Mouse (Mus musculus): ENCODE results near the gene Pam. TPM values are rescaled to one million over a fixed set of nuclear protein-coding genes. Genes with fewer than 3 reads are reported as not detected.

Gene Pam
- polyA plus RNA-seq, 1 experiment from 2014 or later: 76.4 TPM

GRCm38 (mm10) chr1:97909561-97909960 lies 185.9 kb downstream of the Pam start:
- ATAC-seq (ENCODE audit: low FRiP score, low TSS enrichment): no peak
- TF ChIP-seq EP300 (optimal IDR thresholded peaks at IDR 0.05): no peak
- no peak for TF ChIP-seq CTCF (IDR thresholded peaks at IDR 0.05; ENCODE audit: low read depth)
- H3K9ac ChIP-seq (ENCODE audit: low read length): no peak overlapping the region
- H3K27me3 ChIP-seq (ENCODE audit: control insufficient read depth, insufficient read depth, low read length): no peaks in the 10 kb centered on the region
- WGBS: 45% methylated on average over 5 of the region's 5 CpGs
- no peak overlapping the region for H3K4me3 ChIP-seq (ENCODE audit: low read depth, low read length)
- no peak overlapping the region for H3K27ac ChIP-seq (replicated peaks)
- no peaks in the 10 kb centered on the region; the same call in 1 of the 2 replicates for H3K36me3 ChIP-seq (ENCODE audit: control insufficient read depth, insufficient read depth, low read length)
- H3K4me1 ChIP-seq (replicated peaks; ENCODE audit: control insufficient read depth, insufficient read depth): no peaks in the 10 kb centered on the region
- no peak overlapping the region for H3K4me2 ChIP-seq (replicated peaks; ENCODE audit: low read depth)
- DNase-seq (ENCODE audit: low spot score): no peak
- H3K9me3 ChIP-seq (ENCODE audit: control insufficient read depth, low read length): no peaks in the 10 kb centered on the region

- H3K4me2 ChIP-seq (replicated peaks; ENCODE audit: low read depth): no peak overlapping the region
- H3K27me3 ChIP-seq (ENCODE audit: control insufficient read depth, insufficient read depth, low read length): no peaks in the 10 kb centered on the region
- H3K9ac ChIP-seq (ENCODE audit: low read length): no peak overlapping the region
- 89% methylated on average over 4 of the region's 4 CpGs for WGBS
- no peak for ATAC-seq (ENCODE audit: low FRiP score, low TSS enrichment)
- no peak overlapping the region for H3K27ac ChIP-seq (replicated peaks)
- H3K4me3 ChIP-seq (ENCODE audit: low read depth, low read length): no peak overlapping the region
- no peak for DNase-seq (ENCODE audit: low spot score)
- no peaks in the 10 kb centered on the region for H3K9me3 ChIP-seq (ENCODE audit: control insufficient read depth, low read length)
- no peak for TF ChIP-seq CTCF (IDR thresholded peaks at IDR 0.05; ENCODE audit: low read depth)
- TF ChIP-seq EP300 (optimal IDR thresholded peaks at IDR 0.05): no peak
- no peaks in the 10 kb centered on the region; the same call in 1 of the 2 replicates for H3K36me3 ChIP-seq (ENCODE audit: control insufficient read depth, insufficient read depth, low read length)
- no peaks in the 10 kb centered on the region for H3K4me1 ChIP-seq (replicated peaks; ENCODE audit: control insufficient read depth, insufficient read depth)
Measured at GRCm38 (mm10) chr1:97908736-97909135, 186.7 kb downstream of the Pam start.

GRCm38 (mm10) chr1:97903912-97904460 lies 191.5 kb downstream of the Pam start:
- Histone ChIP-seq H3K36me3 (ENCODE audit: control insufficient read depth, insufficient read depth, low read length) (no peaks in the 10 kb centered on the region), H3K4me1 (replicated peaks; ENCODE audit: control insufficient read depth, insufficient read depth) (no peaks in the 10 kb centered on the region), H3K27ac (replicated peaks) (no peak overlapping the region), H3K4me2 (replicated peaks; ENCODE audit: low read depth) (no peak overlapping the region), H3K4me3 (ENCODE audit: low read depth, low read length) (no peak overlapping the region), H3K27me3 (ENCODE audit: control insufficient read depth, insufficient read depth, low read length) (no peaks in the 10 kb centered on the region), H3K9me3 (ENCODE audit: control insufficient read depth, low read length) (no peaks in the 10 kb centered on the region), H3K9ac (ENCODE audit: low read length) (no peak overlapping the region)
- TF ChIP-seq CTCF (IDR thresholded peaks at IDR 0.05; ENCODE audit: low read depth): no peak
- no peak for TF ChIP-seq EP300 (optimal IDR thresholded peaks at IDR 0.05)
- ATAC-seq (ENCODE audit: low FRiP score, low TSS enrichment): no peak
- no peak for DNase-seq (ENCODE audit: low spot score)
- 51% methylated on average over 7 of the region's 7 CpGs for WGBS

DNA sequence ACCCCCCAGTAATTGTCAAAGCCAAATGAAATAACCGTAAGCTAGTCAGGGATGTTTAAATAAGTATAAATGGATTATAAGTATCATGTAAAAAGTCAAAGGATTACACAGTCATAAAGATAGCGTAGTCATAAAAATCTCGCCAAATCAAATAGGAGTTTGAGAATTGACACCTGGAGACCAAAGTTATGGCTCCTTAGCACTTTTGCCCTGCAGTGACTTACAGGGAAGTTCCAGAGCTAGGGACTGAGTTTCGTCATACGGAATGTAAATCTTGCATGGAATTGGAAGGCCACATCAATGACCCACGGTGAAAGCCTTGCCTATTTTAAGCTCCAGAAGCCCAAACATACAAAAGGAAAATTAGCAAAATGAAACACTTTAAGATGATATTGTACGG lies 192.6 kb downstream of the Pam start:
- TF ChIP-seq EP300 (optimal IDR thresholded peaks at IDR 0.05): no peak
- no peak for TF ChIP-seq CTCF (IDR thresholded peaks at IDR 0.05; ENCODE audit: low read depth)

DNA sequence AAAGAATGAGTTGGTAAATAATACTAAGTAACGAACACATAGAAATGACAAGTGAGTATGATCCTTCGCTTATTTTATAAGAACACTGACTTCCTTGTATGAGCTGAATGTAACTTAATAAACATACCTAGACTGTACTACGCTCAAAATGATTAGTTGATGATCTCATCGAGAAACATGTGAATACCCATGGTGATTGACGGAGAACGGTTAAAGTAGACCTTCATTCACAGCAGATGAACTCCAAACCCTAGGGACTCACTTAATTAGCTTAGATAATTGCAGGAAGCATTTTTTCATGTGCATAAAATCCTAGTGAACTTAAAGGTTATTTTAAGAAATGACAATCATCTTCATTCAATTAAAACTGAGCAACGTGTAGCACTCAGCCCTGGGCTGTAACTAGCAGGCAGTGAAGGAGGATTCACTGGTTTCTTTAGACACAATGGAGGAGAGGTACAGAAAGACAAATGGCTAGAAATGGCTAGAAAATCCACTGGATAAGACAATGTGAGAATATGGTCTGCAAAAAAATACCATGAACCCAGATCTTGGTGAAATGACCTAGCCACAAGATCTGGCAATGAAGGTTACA lies 194.8 kb downstream of the Pam start:
- Histone ChIP-seq H3K27ac (replicated peaks) (no peak overlapping the region), H3K4me3 (ENCODE audit: low read depth, low read length) (no peak overlapping the region), H3K36me3 (ENCODE audit: control insufficient read depth, insufficient read depth, low read length) (no peaks in the 10 kb centered on the region), H3K4me2 (replicated peaks; ENCODE audit: low read depth) (no peak overlapping the region), H3K9me3 (ENCODE audit: control insufficient read depth, low read length) (no peaks in the 10 kb centered on the region), H3K27me3 (ENCODE audit: control insufficient read depth, insufficient read depth, low read length) (no peaks in the 10 kb centered on the region), H3K4me1 (replicated peaks; ENCODE audit: control insufficient read depth, insufficient read depth) (no peaks in the 10 kb centered on the region), H3K9ac (ENCODE audit: low read length) (no peak overlapping the region)
- TF ChIP-seq EP300 (optimal IDR thresholded peaks at IDR 0.05) (no peak), CTCF (IDR thresholded peaks at IDR 0.05; ENCODE audit: low read depth) (no peak)
- DNase-seq (ENCODE audit: low spot score) (no peak), ATAC-seq (ENCODE audit: low FRiP score, low TSS enrichment) (no peak)
- WGBS: 70% methylated on average over 7 of the region's 7 CpGs

More for the DNA sequence above, 192.6 kb downstream of the Pam start:
- no peak overlapping the region for H3K4me3 ChIP-seq (ENCODE audit: low read depth, low read length)
- H3K27ac ChIP-seq (replicated peaks): no peak overlapping the region
- H3K36me3 ChIP-seq (ENCODE audit: control insufficient read depth, insufficient read depth, low read length): no peaks in the 10 kb centered on the region
- no peak for DNase-seq (ENCODE audit: low spot score)
- H3K9ac ChIP-seq (ENCODE audit: low read length): no peak overlapping the region
- 69% methylated on average over 7 of the region's 7 CpGs for WGBS
- H3K9me3 ChIP-seq (ENCODE audit: control insufficient read depth, low read length): no peaks in the 10 kb centered on the region
- no peaks in the 10 kb centered on the region for H3K4me1 ChIP-seq (replicated peaks; ENCODE audit: control insufficient read depth, insufficient read depth)
- H3K27me3 ChIP-seq (ENCODE audit: control insufficient read depth, insufficient read depth, low read length): no peaks in the 10 kb centered on the region
- no peak for ATAC-seq (ENCODE audit: low FRiP score, low TSS enrichment)
- no peak overlapping the region for H3K4me2 ChIP-seq (replicated peaks; ENCODE audit: low read depth)

DNA sequence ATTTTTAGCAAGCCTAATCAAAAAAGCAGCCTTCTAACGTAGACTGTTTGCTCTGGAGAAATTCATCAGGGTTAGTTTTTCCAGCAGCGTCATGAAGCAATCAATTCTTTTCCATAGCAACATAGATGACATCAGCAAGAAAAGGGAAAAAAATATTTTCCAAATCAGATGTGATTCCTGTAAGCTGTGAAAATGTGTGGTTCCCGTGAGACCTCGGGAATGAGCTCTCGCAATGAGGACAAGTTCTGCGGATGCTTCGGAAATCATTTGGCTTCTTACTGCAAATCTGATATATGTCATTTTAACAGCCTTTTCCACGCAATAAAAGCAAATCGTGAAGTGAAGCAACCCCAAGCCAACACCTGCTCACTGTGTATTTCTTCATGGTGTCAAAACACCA lies 207.9 kb downstream of the Pam start:
- Histone ChIP-seq H3K4me1 (replicated peaks; ENCODE audit: control insufficient read depth, insufficient read depth) (no peaks in the 10 kb centered on the region), H3K9ac (ENCODE audit: low read length) (no peak overlapping the region), H3K27ac (replicated peaks) (no peak overlapping the region), H3K4me2 (replicated peaks; ENCODE audit: low read depth) (no peak overlapping the region), H3K9me3 (ENCODE audit: control insufficient read depth, low read length) (no peaks in the 10 kb centered on the region), H3K27me3 (ENCODE audit: control insufficient read depth, insufficient read depth, low read length) (no peaks in the 10 kb centered on the region), H3K36me3 (ENCODE audit: control insufficient read depth, insufficient read depth, low read length) (no peaks in the 10 kb centered on the region), H3K4me3 (ENCODE audit: low read depth, low read length) (no peak overlapping the region)
- TF ChIP-seq CTCF (IDR thresholded peaks at IDR 0.05; ENCODE audit: low read depth) (no peak), EP300 (optimal IDR thresholded peaks at IDR 0.05) (no peak)
- ATAC-seq (ENCODE audit: low FRiP score, low TSS enrichment) (no peak), DNase-seq (ENCODE audit: low spot score) (no peak)
- 75% methylated on average over 9 of the region's 9 CpGs for WGBS

Data from stomach, postnatal 0 days (tissue).